Mouse (Mus musculus) gastrocnemius, postnatal 10 days (tissue): ENCODE results near the gene Krtap5-5. TPM values are rescaled to one million over a fixed set of nuclear protein-coding genes. Genes with fewer than 3 reads are reported as not detected.
"Not testable (repeated sequence)": the region's sequence is repeated elsewhere in the genome, so short reads cannot be mapped to it uniquely, and the experiment has no call there.

Source experiments
- DNase-seq: peaks from one replicate; pipeline ENCODE4 v3.0.0; 2021; ENCODE audit warnings: mixed read lengths
- long read RNA-seq, 2 experiments: library from polyadenylated mRNA; stranded (forward); transcript quantifications; one replicate each; pipeline ENCODE4 v2.0.0; 2021
- total RNA-seq, 2 experiments: library from RNA; stranded (reverse); gene quantifications; 2 replicates each; pipeline ENCODE4 v1.2.3; 2021

The Krtap5-5 gene
- not detected for total RNA-seq
- long read RNA-seq, experiment 1 = 0 reads
- long read RNA-seq, experiment 2 = 0 reads

DNA sequence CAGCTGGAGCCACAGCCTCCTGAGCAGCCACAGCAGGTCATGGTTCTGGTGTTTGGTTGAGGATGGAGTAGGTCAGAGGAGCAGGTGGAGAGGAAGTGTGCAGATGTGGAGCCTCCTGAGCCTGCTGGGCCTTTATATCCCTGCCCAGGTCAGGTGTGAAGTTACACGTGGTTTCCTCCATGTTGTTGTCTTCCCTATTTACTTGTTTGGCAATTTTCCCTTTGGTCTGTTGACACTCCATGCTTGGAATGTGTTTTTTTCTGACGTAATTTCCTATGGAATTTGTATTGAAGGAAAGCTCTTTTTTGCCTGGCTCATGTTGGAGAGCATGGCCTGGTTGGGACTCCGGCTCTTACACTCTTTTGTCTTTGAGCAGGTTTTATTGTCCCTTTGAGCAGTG is at the start of gene Krtap5-5:
Gene Krtap5-5, minus strand, starts transcription at position 101 of the 400 bp plus-strand sequence.
- DNase-seq = not testable (repeated sequence)

DNA sequence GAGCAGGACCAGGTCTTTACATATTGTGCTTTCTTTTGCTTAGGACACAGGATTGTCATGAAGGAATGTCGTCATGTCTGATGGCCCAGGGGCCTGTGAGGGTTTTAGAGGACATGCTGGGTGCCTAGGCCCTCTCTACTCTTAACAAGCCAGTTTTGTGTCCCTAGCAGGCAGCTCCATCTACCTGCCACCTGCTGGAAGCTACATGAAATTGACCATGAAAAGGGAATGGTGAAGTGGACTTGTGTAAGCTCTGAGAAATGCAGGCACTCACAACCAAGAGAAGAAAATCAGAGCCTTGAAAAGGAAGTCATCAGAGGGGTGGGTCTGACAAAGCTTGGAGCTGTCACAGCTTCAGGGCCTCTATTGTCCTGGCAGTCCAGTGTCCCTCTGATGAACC is 49.5 kb upstream of the Krtap5-5 start:
- not testable (repeated sequence) for DNase-seq

DNA sequence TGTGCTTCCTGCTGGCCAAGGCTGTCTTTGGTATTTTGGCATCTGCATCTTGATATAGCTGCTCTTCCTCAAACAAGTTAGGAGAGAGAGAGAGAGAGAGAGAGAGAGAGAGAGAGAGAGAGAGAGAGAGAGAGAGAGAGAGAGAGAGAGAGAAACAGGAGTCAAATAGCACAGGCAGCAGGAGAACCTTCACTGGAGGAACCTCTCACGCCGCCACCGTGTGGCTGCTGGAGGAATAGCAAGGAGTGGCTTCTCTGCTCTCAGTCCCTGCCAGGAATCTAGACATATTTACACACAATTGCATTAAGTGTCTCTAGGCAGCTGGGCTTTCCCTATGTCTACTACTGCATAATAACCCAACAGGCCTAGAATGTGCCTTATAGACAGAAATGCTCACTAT is 48.4 kb upstream of the Krtap5-5 start:
- DNase-seq = peak; percentile 73

DNA sequence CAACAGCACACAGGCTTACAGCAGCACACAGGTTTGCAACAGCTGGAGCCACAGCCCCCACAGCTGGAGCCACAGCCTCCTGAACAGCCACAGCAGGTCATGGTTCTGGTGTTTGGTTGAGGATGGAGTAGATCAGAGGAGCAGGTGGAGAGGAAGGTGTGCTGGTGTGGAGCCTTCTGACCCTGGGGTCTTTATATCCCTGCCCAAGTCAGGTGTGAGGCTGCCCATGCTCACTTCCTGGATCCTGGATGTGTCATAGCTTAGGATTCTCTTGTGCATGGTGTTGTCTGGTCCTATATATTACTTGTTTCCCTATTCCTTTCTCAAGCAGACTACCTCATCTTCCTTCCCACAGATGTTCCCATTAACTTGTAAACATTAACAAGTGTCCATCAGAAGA is 44.5 kb upstream of the Krtap5-5 start, which contains the start of gene Gm4559:
Gene Gm4559, minus strand, starts transcription at position 101 of the 400 bp plus-strand sequence.
- DNase-seq = not testable (repeated sequence)

DNA sequence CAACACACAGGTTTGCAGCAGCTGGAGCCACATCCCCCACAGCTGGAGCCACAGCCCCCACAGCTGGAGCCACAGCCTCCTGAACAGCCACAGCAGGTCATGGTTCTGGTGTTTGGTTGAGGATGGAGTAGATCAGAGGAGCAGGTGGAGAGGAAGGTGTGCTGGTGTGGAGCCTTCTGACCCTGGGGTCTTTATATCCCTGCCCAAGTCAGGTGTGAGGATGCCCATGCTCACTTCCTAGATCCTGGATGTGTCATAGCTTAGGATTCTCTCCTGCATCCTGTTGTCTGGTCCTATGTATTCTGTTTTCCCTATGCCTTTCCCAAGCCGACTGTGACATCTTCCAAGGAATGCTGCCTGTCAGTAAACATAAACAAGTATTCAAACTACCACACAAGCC is 28.5 kb upstream of the Krtap5-5 start, which contains the start of gene Gm2431:
Gene Gm2431, minus strand, starts transcription at position 101 of the 400 bp plus-strand sequence.
- not testable (repeated sequence) for DNase-seq

DNA sequence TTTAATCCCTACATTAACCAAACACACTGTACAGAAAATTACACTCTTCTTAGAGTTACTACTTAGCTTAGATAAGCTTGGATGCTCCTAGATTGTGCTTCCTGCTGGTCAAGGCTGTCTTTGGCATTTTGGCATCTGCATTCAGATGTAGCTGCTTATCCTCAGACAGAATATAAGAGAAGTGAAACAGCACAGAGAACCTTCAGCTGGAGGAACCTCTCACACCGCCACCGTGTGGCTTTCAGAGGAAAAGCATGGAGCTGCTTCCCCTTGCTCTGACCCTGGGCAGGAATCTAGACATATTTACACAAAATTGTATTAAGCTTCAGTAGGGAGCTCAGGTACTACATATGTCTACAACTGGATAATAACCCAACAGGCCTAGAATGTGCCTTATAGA is 25.7 kb upstream of the Krtap5-5 start:
- DNase-seq = peak; percentile 32

DNA sequence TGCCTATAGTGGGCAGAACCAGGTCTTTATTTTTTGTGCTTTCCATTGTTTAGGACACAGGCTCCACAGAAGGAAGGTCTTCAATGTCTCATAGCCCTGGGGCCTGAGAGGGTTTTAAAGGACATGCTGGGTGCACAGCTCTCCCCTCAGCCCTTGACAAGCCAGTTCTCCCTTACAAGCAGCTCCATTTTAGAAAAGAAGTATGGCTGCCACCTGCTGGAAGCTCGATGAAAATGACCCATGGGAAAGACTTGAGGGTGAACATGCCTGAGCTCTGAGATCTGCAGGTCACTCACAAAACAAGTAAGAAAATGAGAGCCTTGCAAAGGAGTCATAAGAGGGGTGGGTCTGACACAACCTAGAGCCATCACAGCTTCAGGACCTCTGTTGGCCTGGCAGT is 20.1 kb upstream of the Krtap5-5 start:
- peak; percentile 10 for DNase-seq

DNA sequence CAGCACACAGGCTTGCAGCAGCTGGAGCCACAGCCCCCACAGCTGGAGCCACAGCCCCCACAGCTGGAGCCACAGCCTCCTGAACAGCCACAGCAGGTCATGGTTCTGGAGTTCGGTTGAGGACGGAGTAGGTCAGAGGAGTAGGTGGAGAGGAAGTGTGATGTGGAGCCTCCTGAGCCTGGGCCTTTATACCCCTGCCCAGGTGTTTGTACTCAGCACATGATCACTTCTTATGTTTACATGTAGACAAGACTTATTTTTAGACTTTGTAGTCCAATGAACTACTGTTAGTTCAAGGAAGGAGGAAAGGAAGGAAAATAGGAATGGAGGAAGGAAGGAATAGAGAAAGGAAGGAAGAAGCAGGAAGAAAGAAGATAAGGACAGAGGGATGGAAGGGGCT is 11.2 kb upstream of the Krtap5-5 start, which contains the start of gene Gm40460:
Gene Gm40460, minus strand, starts transcription at position 101 of the 400 bp plus-strand sequence.
- DNase-seq = no peak

DNA sequence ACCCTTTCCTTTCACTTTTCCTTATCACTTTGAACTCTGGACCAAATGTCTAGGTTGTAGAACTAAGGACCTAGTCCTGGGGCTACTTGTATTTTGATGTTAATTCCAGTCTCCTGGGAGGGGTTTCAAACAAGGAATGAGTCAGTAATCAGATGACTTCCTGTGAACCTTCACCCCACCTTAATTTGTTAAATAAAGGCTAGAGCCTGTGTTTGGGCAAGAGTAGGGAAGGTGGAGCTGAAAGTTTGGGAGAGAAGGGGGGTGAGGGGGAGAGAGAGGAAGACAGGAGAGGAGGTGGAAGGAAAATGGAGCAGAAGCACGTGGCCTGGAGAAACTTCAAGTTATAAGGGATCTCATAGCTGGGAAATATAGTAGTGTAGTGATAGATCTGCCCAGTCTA is 1.8 kb upstream of the Krtap5-5 start:
- DNase-seq = no peak

DNA sequence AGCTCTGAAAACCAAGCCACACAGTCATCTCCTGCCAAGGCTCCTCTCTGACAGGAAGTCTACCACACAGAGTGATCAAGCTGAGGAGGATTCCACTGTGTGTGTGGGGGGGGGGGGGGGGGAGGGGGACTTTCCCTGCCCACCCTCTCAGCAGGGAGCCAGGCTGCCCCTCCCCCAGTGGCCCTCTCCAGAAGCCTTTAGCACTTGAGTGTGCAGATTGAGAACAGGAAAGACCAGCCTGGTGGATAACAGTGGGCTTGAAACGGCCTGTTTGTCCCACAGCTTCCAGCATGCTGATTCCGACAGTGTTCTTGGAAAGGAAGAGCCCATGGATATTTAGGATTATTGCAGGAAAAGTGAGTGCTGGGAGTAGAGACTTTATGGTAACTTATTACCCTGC is 5.3 kb downstream of the Krtap5-5 start:
- no peak for DNase-seq

DNA sequence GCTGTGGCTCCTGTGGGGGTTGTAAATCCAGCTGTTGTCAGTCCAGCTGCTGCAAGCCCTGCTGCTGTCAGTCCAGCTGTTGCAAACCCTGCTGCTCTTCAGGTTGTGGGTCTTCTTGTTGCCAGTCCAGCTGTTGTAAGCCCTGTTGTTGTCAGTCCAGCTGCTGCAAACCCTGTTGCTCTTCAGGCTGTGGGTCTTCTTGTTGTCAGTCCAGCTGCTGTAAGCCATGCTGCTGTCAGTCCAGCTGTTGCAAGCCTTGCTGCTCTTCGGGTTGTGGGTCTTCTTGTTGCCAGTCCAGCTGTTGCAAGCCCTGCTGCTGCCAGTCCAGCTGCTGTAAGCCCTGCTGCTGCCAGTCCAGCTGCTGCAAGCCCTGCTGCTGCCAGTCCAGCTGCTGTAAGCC is 17.6 kb downstream of the Krtap5-5 start:
- DNase-seq = not testable (repeated sequence)

DNA sequence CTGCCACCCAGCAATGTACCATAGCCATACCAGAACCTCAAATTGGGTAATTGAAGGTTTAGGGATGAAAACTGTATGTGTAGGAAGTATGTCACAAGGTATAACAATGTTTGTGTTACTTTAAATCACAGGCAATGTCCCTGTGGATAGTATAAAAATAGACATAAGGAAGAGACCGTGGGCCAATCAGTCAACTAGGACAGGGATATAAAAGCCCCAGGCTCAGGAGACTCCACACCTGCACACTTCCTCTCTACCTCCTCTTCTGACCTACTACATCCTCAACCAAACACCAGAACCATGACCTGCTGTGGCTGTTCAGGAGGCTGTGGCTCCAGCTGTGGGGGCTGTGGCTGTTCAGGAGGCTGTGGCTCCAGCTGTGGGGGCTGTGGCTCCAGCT is 18.2 kb downstream of the Krtap5-5 start, which contains the start of gene Gm7579:
Gene Gm7579, plus strand, starts transcription at position 301 of the 400 bp plus-strand sequence.
- DNase-seq = no peak

DNA sequence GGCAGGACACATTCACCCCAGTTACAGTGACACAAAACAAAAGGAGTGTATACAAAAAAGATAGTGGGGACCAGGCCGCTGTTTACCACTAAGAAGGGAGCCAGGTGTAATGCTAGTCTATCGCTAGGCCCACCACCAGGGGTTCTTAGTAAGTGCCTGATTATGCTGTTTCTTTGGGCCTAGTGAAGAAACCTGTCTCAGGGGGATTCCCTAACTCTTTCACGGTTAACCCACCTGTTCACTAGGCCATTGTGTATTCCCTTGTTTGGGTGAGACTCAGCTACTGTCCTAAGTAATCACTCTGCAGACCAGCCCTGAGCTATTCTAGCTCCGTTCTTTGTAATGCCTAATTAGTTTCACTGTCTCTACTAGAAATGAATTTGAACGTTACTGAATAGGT is 22.9 kb downstream of the Krtap5-5 start:
- DNase-seq = not testable (repeated sequence)

DNA sequence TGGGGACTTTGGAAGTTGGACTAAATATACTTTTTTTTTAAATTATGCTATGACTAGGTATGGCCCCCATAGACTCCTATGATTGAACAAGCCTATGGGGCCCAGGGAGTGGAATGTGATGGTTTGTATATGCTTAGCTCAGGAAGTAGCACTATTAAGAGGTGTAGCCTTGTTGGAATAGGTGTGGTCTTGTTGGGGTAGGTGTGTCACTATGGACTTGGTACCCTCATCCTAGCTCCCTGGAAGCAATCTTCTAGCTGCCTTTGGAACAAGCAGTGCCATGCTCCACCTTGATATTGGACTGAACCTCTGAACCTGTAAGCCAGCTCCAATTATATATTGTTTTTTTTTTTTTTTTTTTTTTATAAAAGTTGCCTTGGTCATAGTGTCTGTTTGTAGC is 24.3 kb downstream of the Krtap5-5 start:
- DNase-seq = no peak

DNA sequence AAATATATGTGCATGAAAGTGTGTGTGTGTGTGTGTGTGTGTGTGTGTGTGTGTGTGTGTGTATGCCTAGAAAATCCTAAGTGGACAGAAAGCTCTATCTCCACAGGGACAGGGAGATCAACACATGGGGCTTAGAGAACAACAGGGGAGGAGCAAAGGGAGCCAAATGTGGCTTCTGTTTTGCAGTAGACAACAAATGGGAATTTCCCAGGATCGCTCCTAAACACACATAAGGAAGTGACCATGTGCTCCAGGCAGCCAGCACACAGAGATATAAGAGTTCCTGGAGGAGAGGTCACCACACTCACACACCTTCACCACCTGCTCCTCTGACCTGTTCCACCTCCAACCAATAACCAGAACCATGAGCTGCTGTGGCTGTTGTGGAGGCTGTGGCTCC is 28.7 kb downstream of the Krtap5-5 start, which contains the start of gene Krtap5-3:
Gene Krtap5-3, plus strand, starts transcription at position 301 of the 400 bp plus-strand sequence.
- DNase-seq = no peak

DNA sequence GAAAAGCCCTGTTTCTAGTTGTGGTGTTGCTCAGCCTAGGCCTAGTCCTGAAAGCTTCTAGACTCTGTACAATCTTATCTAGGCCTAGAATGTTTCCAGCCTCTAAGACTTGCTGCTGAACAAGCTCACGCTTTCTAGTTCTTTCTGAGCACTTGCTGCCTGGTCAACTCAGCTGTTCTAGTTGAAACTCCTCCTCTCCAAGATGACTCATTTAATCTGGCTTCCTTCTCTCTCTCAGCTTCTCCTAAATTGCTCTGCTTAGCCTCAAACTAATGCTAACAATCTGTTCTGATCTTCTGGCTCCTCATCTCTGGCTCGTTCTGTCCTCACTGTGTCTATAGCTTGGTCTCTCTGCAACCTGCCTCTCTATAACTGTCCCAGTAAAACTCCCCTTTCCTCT is 31.0 kb downstream of the Krtap5-5 start:
- DNase-seq = no peak

DNA sequence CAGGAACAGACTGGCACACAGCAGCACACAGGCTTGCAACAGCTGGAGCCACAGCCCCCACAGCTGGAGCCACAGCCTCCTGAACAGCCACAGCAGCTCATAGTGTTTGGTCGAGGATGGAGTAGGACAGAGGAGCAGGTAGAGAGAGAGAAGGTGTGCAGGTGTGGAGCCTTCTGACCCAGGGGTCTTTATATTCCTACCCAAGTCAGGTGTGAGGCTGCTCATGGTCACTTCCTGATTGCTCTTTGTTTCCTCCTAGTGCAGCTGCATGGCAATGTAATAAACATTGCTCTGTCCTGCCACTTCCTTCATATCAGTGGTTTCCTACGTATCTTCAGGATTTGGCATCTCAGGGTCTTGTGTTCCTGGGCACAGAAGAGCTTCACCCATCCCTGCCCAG is 39.5 kb downstream of the Krtap5-5 start, which contains the start of gene Gm10153:
Gene Gm10153, minus strand, starts transcription at position 101 of the 400 bp plus-strand sequence.
- DNase-seq = no peak

DNA sequence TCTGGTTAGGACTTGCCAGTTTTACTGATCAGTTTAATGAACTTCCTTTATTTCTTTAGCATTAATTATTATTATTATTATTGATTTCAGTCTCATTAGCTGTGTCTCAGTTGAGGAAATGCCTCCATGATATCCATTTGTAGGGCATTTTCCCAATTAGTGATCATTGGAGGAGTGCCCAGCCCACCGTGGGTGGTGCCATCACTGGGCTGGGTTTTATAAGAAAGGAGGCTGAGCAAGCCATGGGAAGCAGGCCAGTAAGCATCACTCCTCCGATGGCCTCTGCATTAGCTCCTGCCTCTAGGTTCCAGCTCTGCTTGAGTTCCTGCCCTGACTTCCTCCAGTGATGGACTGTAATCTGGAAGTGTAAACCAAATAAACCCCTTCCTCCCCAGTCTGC is 41.6 kb downstream of the Krtap5-5 start:
- DNase-seq = no peak

DNA sequence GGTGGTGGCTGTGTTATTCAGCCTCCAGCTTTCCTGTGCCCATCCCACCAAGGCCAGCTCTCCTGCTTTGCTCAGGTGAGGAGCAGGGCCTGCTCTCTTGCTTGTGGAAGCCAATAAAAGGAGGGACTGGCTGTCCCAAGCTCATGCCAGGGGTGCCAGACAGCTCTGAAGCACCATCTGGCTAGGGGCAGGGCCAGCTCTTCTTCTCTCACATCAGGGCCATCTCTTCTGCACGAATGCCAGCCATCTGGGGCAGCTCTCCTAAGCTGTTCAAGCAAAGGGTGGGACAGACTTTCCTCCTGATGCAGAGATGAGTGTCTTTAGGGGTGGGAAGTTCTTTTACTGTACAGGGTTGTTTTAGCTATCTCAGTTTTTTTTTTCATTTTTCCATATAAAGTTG is 48.8 kb downstream of the Krtap5-5 start:
- DNase-seq = no peak

Other genes with a start within 250 kb of the Krtap5-5 start
- 10 to 100 TPM; 30.1 to 36.7 TPM for gene Mob2, start 168.9 kb downstream of the Krtap5-5 start, total RNA-seq
- 10 to 100 TPM; 16.8 to 17.3 TPM for gene Dusp8, start 134.1 kb downstream of the Krtap5-5 start, total RNA-seq
- gene Gm45618, start 109.2 kb downstream of the Krtap5-5 start, total RNA-seq = not detected
- gene Gm39115, start 93.9 kb downstream of the Krtap5-5 start, total RNA-seq = not detected
- not detected for gene Gm45337, start 85.4 kb downstream of the Krtap5-5 start, total RNA-seq
- gene Gm29735, start 72.9 kb downstream of the Krtap5-5 start, total RNA-seq = not detected
- not detected for gene Gm4553, start 64.2 kb downstream of the Krtap5-5 start, total RNA-seq
- gene Krtap5-2, start 54.0 kb downstream of the Krtap5-5 start, total RNA-seq = not detected
- gene Gm10153, start 39.6 kb downstream of the Krtap5-5 start, total RNA-seq = not detected
- not detected for gene Krtap5-3, start 28.6 kb downstream of the Krtap5-5 start, total RNA-seq
- not detected for gene Gm7579, start 18.1 kb downstream of the Krtap5-5 start, total RNA-seq
- gene Gm40460, start 11.1 kb upstream of the Krtap5-5 start, total RNA-seq = not detected
- gene Gm2431, start 28.4 kb upstream of the Krtap5-5 start, total RNA-seq = not detected
- gene Gm4559, start 44.4 kb upstream of the Krtap5-5 start, total RNA-seq = not detected
- gene Krtap5-1, start 67.1 kb upstream of the Krtap5-5 start, total RNA-seq = not detected
- gene Krtap5-4, start 73.6 kb upstream of the Krtap5-5 start, total RNA-seq = not detected
- 1 to 10 TPM; 3.3 to 4.8 TPM for gene Ifitm10, start 143.8 kb upstream of the Krtap5-5 start, total RNA-seq
- 1 to 10 TPM in 1 of 2 experiments, not detected in 1; 1.0 TPM for gene Gm49369, start 152.7 kb upstream of the Krtap5-5 start, total RNA-seq
- 100 to 1,000 TPM; 249 to 254 TPM for gene Ctsd, start 158.1 kb upstream of the Krtap5-5 start, total RNA-seq
- under 1 TPM in 1 of 2 experiments, not detected in 1; 0.36 TPM for gene Syt8, start 204.9 kb upstream of the Krtap5-5 start, total RNA-seq
- gene Tnni2, start 211.8 kb upstream of the Krtap5-5 start, total RNA-seq = over 10,000 TPM; 11,296 to 12,937 TPM
- 10 to 100 TPM; 14.4 to 24.4 TPM for gene Lsp1, start 230.8 kb upstream of the Krtap5-5 start, total RNA-seq